Mouse (Mus musculus) G1E (cell line): ENCODE results near the gene 6030458C11Rik.

Source experiments
- CTCF ChIP-seq: IDR thresholded peaks from 2 replicates; pipeline ENCODE4 v1.5.1; 2012; ENCODE audit warnings: low read depth, low read length, inconsistent platforms, mixed read lengths
- GATA1 ChIP-seq: IDR thresholded peaks from 2 replicates; pipeline ENCODE4 v1.6.1; 2012; ENCODE audit warnings: borderline replicate concordance, low read length, inconsistent platforms, mixed read lengths

DNA sequence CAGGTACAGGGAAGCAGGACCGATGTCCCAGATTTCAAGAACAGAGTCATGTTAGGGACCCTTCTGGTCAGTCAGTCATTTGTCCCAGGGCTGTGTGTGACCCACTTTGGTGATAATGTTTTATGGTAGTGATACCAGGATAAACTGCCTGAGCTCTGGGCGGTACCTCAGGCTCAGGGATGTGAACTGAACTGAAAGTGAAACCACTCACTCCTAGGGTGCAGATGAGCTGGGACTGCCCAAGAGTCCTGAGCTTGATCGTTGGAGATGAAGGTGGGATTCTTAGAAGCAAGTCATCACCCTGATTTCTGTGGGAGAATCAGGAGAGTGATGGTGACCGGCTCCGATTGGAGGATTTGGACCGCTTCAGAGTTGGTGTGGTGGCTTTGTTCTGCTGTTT is 32.3 kb upstream of the 6030458C11Rik start:
- no peak for TF ChIP-seq CTCF
- TF ChIP-seq GATA1, result no peak
